Mouse (Mus musculus): ENCODE results near the gene Chmp4b.

Chmp4b gene

GRCm38 (mm10) chr2:154651363-154651762, at the start of gene Chmp4b:
TSS of gene Chmp4b (plus strand) at chr2:154651705.
- DNase-seq (ENCODE audit: extremely low spot score, low read depth, low spot score): no peak

- DNase-seq (ENCODE audit: extremely low spot score, low read depth, low spot score): no peak
Measured at GRCm38 (mm10) chr2:154603007-154603637, 48.4 kb upstream of the Chmp4b start.

- peak; percentile 98 for DNase-seq (ENCODE audit: extremely low spot score, low read depth, low spot score)
Measured at GRCm38 (mm10) chr2:154603638-154604153, 47.8 kb upstream of the Chmp4b start, which contains the start of gene Pxmp4. TSS of gene Pxmp4 (minus strand) at chr2:154603708.

GRCm38 (mm10) chr2:154604156-154604555, 47.3 kb upstream of the Chmp4b start:
- no peak for DNase-seq (ENCODE audit: extremely low spot score, low read depth, low spot score)

GRCm38 (mm10) chr2:154606965-154607364, 44.5 kb upstream of the Chmp4b start:
- DNase-seq (ENCODE audit: extremely low spot score, low read depth, low spot score): no peak

GRCm38 (mm10) chr2:154609050-154609767, 42.3 kb upstream of the Chmp4b start:
- DNase-seq (ENCODE audit: extremely low spot score, low read depth, low spot score): no peak

- peak; percentile 39 for DNase-seq (ENCODE audit: extremely low spot score, low read depth, low spot score)
Measured at GRCm38 (mm10) chr2:154613118-154614115, 38.1 kb upstream of the Chmp4b start, which contains the start of the genes Zfp341 and 4930519P11Rik. TSS of gene Zfp341 (plus strand) at chr2:154613297. TSS of gene 4930519P11Rik (minus strand) at chr2:154613437.

- DNase-seq (ENCODE audit: extremely low spot score, low read depth, low spot score): no peak
Measured at GRCm38 (mm10) chr2:154614841-154615576, 36.5 kb upstream of the Chmp4b start.

- no peak for DNase-seq (ENCODE audit: extremely low spot score, low read depth, low spot score)
Measured at GRCm38 (mm10) chr2:154615674-154616073, 35.8 kb upstream of the Chmp4b start.

GRCm38 (mm10) chr2:154617061-154617460, 34.4 kb upstream of the Chmp4b start:
- no peak for DNase-seq (ENCODE audit: extremely low spot score, low read depth, low spot score)

GRCm38 (mm10) chr2:154621684-154622083, 29.8 kb upstream of the Chmp4b start:
- DNase-seq (ENCODE audit: extremely low spot score, low read depth, low spot score): no peak

GRCm38 (mm10) chr2:154624137-154624536, 27.4 kb upstream of the Chmp4b start:
- no peak for DNase-seq (ENCODE audit: extremely low spot score, low read depth, low spot score)

GRCm38 (mm10) chr2:154630531-154630930, 21.0 kb upstream of the Chmp4b start:
- DNase-seq (ENCODE audit: extremely low spot score, low read depth, low spot score): no peak

GRCm38 (mm10) chr2:154632203-154632780, 19.2 kb upstream of the Chmp4b start:
- DNase-seq (ENCODE audit: extremely low spot score, low read depth, low spot score): no peak

GRCm38 (mm10) chr2:154633039-154633742, 18.3 kb upstream of the Chmp4b start:
- no peak for DNase-seq (ENCODE audit: extremely low spot score, low read depth, low spot score)

GRCm38 (mm10) chr2:154633876-154634644, 17.4 kb upstream of the Chmp4b start:
- DNase-seq (ENCODE audit: extremely low spot score, low read depth, low spot score): no peak

GRCm38 (mm10) chr2:154635826-154636225, 15.7 kb upstream of the Chmp4b start:
- no peak for DNase-seq (ENCODE audit: extremely low spot score, low read depth, low spot score)

- no peak for DNase-seq (ENCODE audit: extremely low spot score, low read depth, low spot score)
Measured at GRCm38 (mm10) chr2:154638521-154638920, 13.0 kb upstream of the Chmp4b start.
